Mouse (Mus musculus) small intestine, adult 2 months (tissue): ENCODE results near the gene Dnajb1. TPM values are rescaled to one million over a fixed set of nuclear protein-coding genes. Genes with fewer than 3 reads are reported as not detected.

Experiments used
- H3K27ac ChIP-seq: fragments of 200-500 bp; 2 replicates; pipeline ENCODE4 v1.5.1; 2012; ENCODE audit warnings: low read depth, low read length, control low read depth, inconsistent platforms; ENCODE audit not compliant: insufficient read depth
- H3K27me3 ChIP-seq: fragments of 200-500 bp; 2 replicates; pipeline ENCODE4 v1.6.1; 2012; ENCODE audit warnings: mild to moderate bottlenecking, moderate library complexity, low read length, inconsistent platforms; ENCODE audit not compliant: control insufficient read depth, insufficient read depth
- H3K36me3 ChIP-seq: fragments of 200-500 bp; 2 replicates; pipeline ENCODE4 v1.6.1; 2012; ENCODE audit warnings: mild to moderate bottlenecking, low read length, control low read depth, inconsistent platforms; ENCODE audit not compliant: control insufficient read depth, insufficient read depth
- H3K4me1 ChIP-seq: fragments of 200-500 bp; 2 replicates; pipeline ENCODE4 v1.6.1; 2012; ENCODE audit warnings: low read length, inconsistent platforms, mixed read lengths; ENCODE audit not compliant: control insufficient read depth, insufficient read depth, insufficient read length
- H3K4me3 ChIP-seq: fragments of 200-500 bp; 2 replicates; pipeline ENCODE4 v1.5.1; 2012; ENCODE audit warnings: low read depth, mild to moderate bottlenecking, control low read depth, inconsistent platforms, low read length, moderate library complexity
- CTCF ChIP-seq: fragments of 200-500 bp; IDR thresholded peaks from 2 replicates; pipeline ENCODE4 v1.5.1; 2012; ENCODE audit warnings: low read depth, mild to moderate bottlenecking, control low read depth, inconsistent platforms, low read length, moderate library complexity, mixed read lengths; ENCODE audit not compliant: insufficient replicate concordance, insufficient read length; ENCODE audit errors: extremely low read depth
- POLR2A ChIP-seq: fragments of 200-500 bp; IDR thresholded peaks from 2 replicates; pipeline ENCODE4 v1.6.1; 2012; ENCODE audit warnings: low read depth, mild to moderate bottlenecking, control low read depth, inconsistent platforms, low read length, moderate library complexity
- WGBS: fragments of 180-500 bp; shearing (Covaris S2); methylation state at CpG from one replicate; pipeline ENCODE4 v1.1.7; 2018; 5-methylcytosine and 5-hydroxymethylcytosine counted together
- polyA plus RNA-seq: library from polyadenylated mRNA; depleted of rRNA; stranded (reverse); fragments of >200 nt; gene quantifications from 2 replicates; pipeline ENCODE4 v1.2.3, GENCODE M21; 2012

Dnajb1 gene
- polyA plus RNA-seq, 1 experiment = 34.0 TPM

GRCm38 (mm10) chr8:83578131-83579055 is 29.6 kb upstream of the Dnajb1 start:
- WGBS = 75% methylated on average over 17 of the region's 17 CpGs

GRCm38 (mm10) chr8:83579676-83580075 is 28.3 kb upstream of the Dnajb1 start:
- Histone ChIP-seq H3K4me3 (no peak overlapping the region), H3K4me1 (peaks cover 3% of the 10 kb centered on the region; the same call in 1 of the 2 replicates), H3K27ac (no peak overlapping the region), H3K36me3 (no peaks in the 10 kb centered on the region), H3K27me3 (no peaks in the 10 kb centered on the region)
- no peak for TF ChIP-seq POLR2A
- TF ChIP-seq CTCF = no peak
- WGBS = 91% methylated on average over 8 of the region's 8 CpGs

More at GRCm38 (mm10) chr8:83578131-83579055, 29.6 kb upstream of the Dnajb1 start:
- TF ChIP-seq CTCF = no peak
- no peak for TF ChIP-seq POLR2A
- Histone ChIP-seq H3K4me3 (no peak overlapping the region), H3K27me3 (no peaks in the 10 kb centered on the region), H3K36me3 (no peaks in the 10 kb centered on the region), H3K4me1 (peaks cover 5% of the 10 kb centered on the region), H3K27ac (no peak overlapping the region)

GRCm38 (mm10) chr8:83580826-83581225 is 27.2 kb upstream of the Dnajb1 start:
- WGBS = 73% methylated on average over 8 of the region's 8 CpGs
- H3K4me3 ChIP-seq = no peak overlapping the region
- TF ChIP-seq CTCF = no peak
- no peak for TF ChIP-seq POLR2A
- peaks cover 11% of the 10 kb centered on the region for H3K4me1 ChIP-seq
- H3K27me3 ChIP-seq = no peaks in the 10 kb centered on the region
- no peak overlapping the region for H3K27ac ChIP-seq
- no peaks in the 10 kb centered on the region for H3K36me3 ChIP-seq

- no peaks in the 10 kb centered on the region for H3K36me3 ChIP-seq
- H3K4me3 ChIP-seq = no peak overlapping the region
- WGBS = 75% methylated on average over 8 of the region's 8 CpGs
- peaks cover 12% of the 10 kb centered on the region for H3K4me1 ChIP-seq
- no peaks in the 10 kb centered on the region for H3K27me3 ChIP-seq
- TF ChIP-seq CTCF (no peak), POLR2A (no peak)
- no peak overlapping the region for H3K27ac ChIP-seq
Observed at GRCm38 (mm10) chr8:83582226-83582625, 25.8 kb upstream of the Dnajb1 start.

GRCm38 (mm10) chr8:83583236-83583635 is 24.8 kb upstream of the Dnajb1 start:
- no peaks in the 10 kb centered on the region for H3K36me3 ChIP-seq
- H3K27ac ChIP-seq = no peak overlapping the region
- no peaks in the 10 kb centered on the region for H3K27me3 ChIP-seq
- TF ChIP-seq CTCF = no peak
- TF ChIP-seq POLR2A = no peak
- H3K4me1 ChIP-seq = peaks cover 12% of the 10 kb centered on the region
- 85% methylated on average over 15 of the region's 15 CpGs for WGBS
- H3K4me3 ChIP-seq = no peak overlapping the region

GRCm38 (mm10) chr8:83584771-83585170 is 23.2 kb upstream of the Dnajb1 start:
- Histone ChIP-seq H3K4me3 (no peak overlapping the region), H3K36me3 (no peaks in the 10 kb centered on the region), H3K4me1 (peaks cover 10% of the 10 kb centered on the region; the same call in 1 of the 2 replicates), H3K27me3 (no peaks in the 10 kb centered on the region), H3K27ac (no peak overlapping the region)
- 83% methylated on average over 1 of the region's 1 CpGs for WGBS
- no peak for TF ChIP-seq CTCF
- TF ChIP-seq POLR2A = no peak

- 42% methylated on average over 3 of the region's 3 CpGs for WGBS
- TF ChIP-seq POLR2A (no peak), CTCF (no peak)
Observed at GRCm38 (mm10) chr8:83585333-83585732, 22.7 kb upstream of the Dnajb1 start.

More at GRCm38 (mm10) chr8:83585333-83585732, 22.7 kb upstream of the Dnajb1 start:
- Histone ChIP-seq H3K27me3 (no peaks in the 10 kb centered on the region), H3K4me3 (no peak overlapping the region), H3K27ac (no peak overlapping the region; the same call in 1 of the 2 replicates), H3K36me3 (no peaks in the 10 kb centered on the region), H3K4me1 (peaks cover 10% of the 10 kb centered on the region; the same call in 1 of the 2 replicates)
